Mouse (Mus musculus): ENCODE results near the gene Gm4791. TPM values are rescaled to one million over a fixed set of nuclear protein-coding genes. Genes with fewer than 3 reads are reported as not detected.

The Gm4791 gene
- polyA plus RNA-seq (2014; fragmentation: Illumina TruSeq; extraction: RNeasy Lipid Tissue Mini Kit (QIAGEN cat#74804)): not detected

DNA sequence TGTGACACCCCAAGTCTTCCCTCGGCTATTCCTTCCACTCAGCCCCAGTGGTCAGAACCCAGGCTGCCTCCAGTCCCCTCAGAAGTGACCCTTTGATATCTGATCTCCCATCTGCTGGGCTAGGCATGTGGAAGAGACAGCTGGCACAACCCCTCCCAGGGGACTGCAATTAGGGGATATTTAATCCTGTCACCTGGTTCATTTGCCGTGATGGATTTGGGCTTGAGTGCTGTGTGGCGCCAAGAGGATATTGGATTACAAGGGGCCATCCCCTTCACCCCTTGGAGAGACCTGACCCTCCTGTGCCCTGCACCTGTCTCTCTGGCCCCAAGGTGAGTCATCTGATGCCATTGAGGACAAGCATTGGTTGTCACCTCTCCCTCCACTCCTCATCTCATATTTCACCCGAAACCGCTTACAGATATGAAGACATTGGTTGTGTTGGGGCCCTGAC lies at the start of gene Gm4791:
Gm4791 (plus strand) TSS at position 404 of the 454 bp plus-strand sequence.

